Mouse (Mus musculus) liver, postnatal 0 days (tissue): ENCODE data around the gene Ajm1. TPM values are rescaled to one million over a fixed set of nuclear protein-coding genes. Genes with fewer than 3 reads are reported as not detected.

Experiments used
- ATAC-seq: fragments of 200-750 bp; cut with Nextera tagmentation; 2 replicates; pipeline ENCODE4 v1.8.0; 2017; ENCODE audit warnings: mild to moderate bottlenecking, moderate library complexity
- DNase-seq: peaks from one replicate; pipeline ENCODE4 v3.0.0-alpha.2; 2016
- H3K27ac ChIP-seq: fragments of 300-500 bp; sonication (generic); 2 replicates; pipeline ENCODE4 v1.5.1; 2014; ENCODE audit warnings: antibody characterized with exemption, moderate library complexity, mild to moderate bottlenecking, low read depth
- H3K27me3 ChIP-seq: fragments of 300-500 bp; sonication (generic); 2 replicates; pipeline ENCODE4 v1.6.1; 2014; ENCODE audit warnings: low read length, control low read depth, mixed read lengths; ENCODE audit not compliant: insufficient read depth
- H3K36me3 ChIP-seq: fragments of 300-500 bp; sonication (generic); replicated peaks from 2 replicates; pipeline ENCODE4 v1.6.1; 2014; ENCODE audit warnings: mild to moderate bottlenecking, control low read depth, low read length, moderate library complexity, mixed read lengths; ENCODE audit not compliant: insufficient read depth
- H3K4me1 ChIP-seq: fragments of 300-500 bp; sonication (generic); 2 replicates; pipeline ENCODE4 v1.6.1; 2014; ENCODE audit warnings: antibody characterized with exemption, mild to moderate bottlenecking, control low read depth; ENCODE audit not compliant: insufficient read depth
- H3K4me2 ChIP-seq: fragments of 300-500 bp; sonication (generic); 2 replicates; pipeline ENCODE4 v1.6.1; 2014; ENCODE audit warnings: low read depth, mild to moderate bottlenecking, low read length, moderate library complexity, mixed read lengths
- H3K4me3 ChIP-seq: fragments of 300-500 bp; sonication (generic); 2 replicates; pipeline ENCODE4 v1.5.1; 2014; ENCODE audit warnings: low read depth, low read length
- H3K9ac ChIP-seq: fragments of 300-500 bp; sonication (generic); replicated peaks from 2 replicates; pipeline ENCODE4 v1.6.1; 2014; ENCODE audit warnings: mild to moderate bottlenecking, moderate library complexity
- H3K9me3 ChIP-seq: fragments of 300-500 bp; sonication (generic); 2 replicates; pipeline ENCODE4 v1.6.1; 2016; ENCODE audit warnings: mild to moderate bottlenecking, control low read depth, low read length, mixed read lengths
- CTCF ChIP-seq: sonication (generic); IDR thresholded peaks from 2 replicates; pipeline ENCODE4 v1.5.1; 2016; ENCODE audit warnings: antibody characterized with exemption, low read depth
- EP300 ChIP-seq: IDR thresholded peaks from 2 replicates; pipeline ENCODE4 v1.6.1; 2016; ENCODE audit warnings: antibody characterized with exemption, low read depth, mild to moderate bottlenecking
- WGBS: fragments of 180-500 bp; shearing (Covaris S2); extraction: QIAGEN DNeasy Blood & Tissue Kit; methylation state at CpG from one replicate; pipeline ENCODE4 v1.1.7; 2014; ENCODE audit not compliant: insufficient replicate concordance; 5-methylcytosine and 5-hydroxymethylcytosine counted together
- polyA plus RNA-seq: library from polyadenylated mRNA; unstranded; fragments of >200 nt; fragmentation: Nextera tagmentation; extraction: Ambion mirVana; gene quantifications from 2 replicates; pipeline ENCODE4 v1.2.1, GENCODE M21; 2015

Ajm1 gene
- polyA plus RNA-seq, 1 experiment from 2014 or later, result not detected

DNA sequence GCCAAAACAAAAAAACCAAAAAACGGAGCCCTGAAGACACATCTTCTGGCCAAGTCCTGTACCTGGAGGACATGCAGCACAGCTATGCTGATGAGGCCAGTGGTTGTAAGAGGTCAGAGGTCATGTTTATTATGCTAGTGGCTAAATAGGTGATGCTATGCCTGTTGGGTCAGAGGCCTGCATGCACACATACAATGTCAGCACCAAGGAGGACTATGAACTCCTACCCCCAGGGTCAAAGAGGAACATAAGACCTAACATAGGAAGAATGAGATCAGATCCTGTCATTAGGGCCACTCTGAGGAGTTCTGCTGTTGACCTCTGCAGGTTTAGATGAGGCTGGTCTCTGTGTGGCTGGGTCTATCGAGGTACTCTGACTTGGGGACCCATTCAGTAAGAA is 18.5 kb upstream of the Ajm1 start:
- no peak overlapping the region for H3K4me3 ChIP-seq
- H3K9ac ChIP-seq, result no peak overlapping the region
- H3K36me3 ChIP-seq, result peaks cover 63% of the 10 kb centered on the region
- H3K4me1 ChIP-seq, result no peaks in the 10 kb centered on the region; the same call in none of the 2 replicates
- peak overlapping the region; percentile 49; the same call in 1 of the 2 replicates for H3K27ac ChIP-seq
- no peaks in the 10 kb centered on the region for H3K9me3 ChIP-seq
- DNase-seq, result no peak
- no peak overlapping the region for H3K4me2 ChIP-seq
- peak; percentile 95 for ATAC-seq
- H3K27me3 ChIP-seq, result no peaks in the 10 kb centered on the region
- TF ChIP-seq CTCF, result no peak
- peak; percentile 33; the same call in 1 of the 2 replicates for TF ChIP-seq EP300
- 69% methylated on average over 2 of the region's 2 CpGs for WGBS

DNA sequence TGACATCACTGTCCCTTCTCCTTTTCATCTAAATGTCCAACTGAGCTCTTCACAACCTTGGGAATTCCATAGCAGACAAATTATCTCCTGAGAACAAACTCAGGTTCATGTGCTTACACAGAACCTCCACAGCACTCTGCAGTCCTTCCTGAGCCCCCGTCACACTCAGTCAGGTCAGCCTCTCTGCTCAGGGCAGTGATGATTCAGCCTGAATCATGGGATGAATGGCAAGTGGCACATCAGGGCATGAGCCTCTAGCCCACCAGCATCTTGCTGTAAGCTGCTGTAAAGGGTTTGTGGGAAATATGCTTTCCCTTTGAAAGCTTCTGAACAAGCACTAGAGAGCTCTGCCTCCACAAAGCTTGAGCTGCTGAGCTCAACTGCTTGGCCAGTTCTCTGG is 17.2 kb upstream of the Ajm1 start:
- Histone ChIP-seq H3K9me3 (no peaks in the 10 kb centered on the region), H3K27me3 (no peaks in the 10 kb centered on the region), H3K9ac (no peak overlapping the region), H3K36me3 (peaks cover 70% of the 10 kb centered on the region), H3K4me2 (no peak overlapping the region), H3K4me1 (no peaks in the 10 kb centered on the region; the same call in none of the 2 replicates), H3K4me3 (no peak overlapping the region), H3K27ac (no peak overlapping the region)
- 85% methylated on average over 1 of the region's 1 CpGs for WGBS
- DNase-seq (no peak), ATAC-seq (no peak)
- TF ChIP-seq EP300, result no peak
- TF ChIP-seq CTCF, result no peak

DNA sequence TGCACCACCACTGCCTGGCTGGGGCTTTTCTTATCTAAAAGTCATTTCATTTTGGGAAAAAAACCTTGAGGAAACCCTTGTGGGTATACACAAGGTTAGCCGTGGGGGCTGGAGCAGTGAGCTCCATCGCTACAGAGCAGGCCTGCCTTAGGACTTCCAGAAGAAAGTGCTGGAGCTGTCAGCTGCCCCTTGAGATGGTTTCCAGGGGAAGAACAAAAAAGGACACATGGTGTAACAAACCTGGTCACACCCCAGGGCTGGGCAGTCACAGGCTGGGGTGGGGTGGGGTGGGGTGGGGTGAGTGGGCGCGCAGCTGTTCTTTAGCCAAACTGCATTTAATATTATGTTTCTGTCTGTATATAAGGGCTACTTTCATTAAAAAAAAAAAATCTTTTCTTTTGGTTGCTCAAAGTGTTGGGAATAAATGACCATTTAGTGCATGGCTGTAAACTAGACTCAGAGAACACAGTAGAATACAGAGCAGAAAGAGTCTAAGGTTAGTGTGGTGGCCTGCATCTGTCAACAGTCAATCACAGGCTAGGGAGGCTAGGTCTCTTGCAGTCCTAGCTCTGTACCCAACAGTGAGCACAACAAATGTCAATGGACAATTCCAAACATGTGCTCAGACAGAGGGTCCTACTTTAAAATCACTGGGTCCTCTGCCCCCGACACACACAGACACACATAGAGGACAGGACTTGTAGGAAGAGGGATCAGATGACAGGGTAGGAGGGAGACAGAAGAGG is 15.4 kb upstream of the Ajm1 start:
- ATAC-seq, result no peak
- H3K9ac ChIP-seq, result no peak overlapping the region
- H3K27ac ChIP-seq, result no peak overlapping the region
- WGBS, result 92% methylated on average over 5 of the region's 5 CpGs
- peaks cover 79% of the 10 kb centered on the region for H3K36me3 ChIP-seq
- no peak for TF ChIP-seq CTCF
- TF ChIP-seq EP300, result no peak
- H3K27me3 ChIP-seq, result no peaks in the 10 kb centered on the region
- H3K4me2 ChIP-seq, result no peak overlapping the region
- H3K4me3 ChIP-seq, result no peak overlapping the region
- no peak for DNase-seq
- H3K4me1 ChIP-seq, result no peaks in the 10 kb centered on the region; the same call in none of the 2 replicates
- no peaks in the 10 kb centered on the region for H3K9me3 ChIP-seq

DNA sequence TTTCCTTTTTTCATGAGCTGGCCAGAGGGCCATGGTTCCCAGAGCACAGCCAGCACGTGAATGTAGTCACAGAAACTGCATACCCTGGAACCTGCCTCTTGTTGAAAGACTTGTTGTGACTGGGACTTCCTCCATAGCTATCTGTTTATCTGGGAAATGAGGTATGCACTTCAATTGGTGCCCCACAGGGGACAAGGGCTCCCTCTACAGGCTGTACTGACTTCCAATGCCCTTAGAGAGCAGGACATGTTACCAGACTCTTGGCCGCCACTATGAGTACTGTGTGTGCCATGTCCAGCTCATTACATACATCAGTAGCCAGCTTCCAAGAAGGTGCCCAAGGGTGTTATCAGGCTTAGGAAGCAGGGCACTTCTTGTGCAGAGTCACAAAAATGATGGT is 10.3 kb upstream of the Ajm1 start:
- no peak for DNase-seq
- Histone ChIP-seq H3K4me2 (no peak overlapping the region), H3K4me3 (no peak overlapping the region), H3K9ac (no peak overlapping the region), H3K4me1 (no peaks in the 10 kb centered on the region), H3K9me3 (no peaks in the 10 kb centered on the region), H3K27me3 (no peaks in the 10 kb centered on the region), H3K27ac (no peak overlapping the region), H3K36me3 (peaks cover 54% of the 10 kb centered on the region)
- no peak for TF ChIP-seq EP300
- TF ChIP-seq CTCF, result peak; percentile 68
- ATAC-seq, result peak; percentile 45; the same call in 1 of the 2 replicates
- 72% methylated on average over 2 of the region's 2 CpGs for WGBS

DNA sequence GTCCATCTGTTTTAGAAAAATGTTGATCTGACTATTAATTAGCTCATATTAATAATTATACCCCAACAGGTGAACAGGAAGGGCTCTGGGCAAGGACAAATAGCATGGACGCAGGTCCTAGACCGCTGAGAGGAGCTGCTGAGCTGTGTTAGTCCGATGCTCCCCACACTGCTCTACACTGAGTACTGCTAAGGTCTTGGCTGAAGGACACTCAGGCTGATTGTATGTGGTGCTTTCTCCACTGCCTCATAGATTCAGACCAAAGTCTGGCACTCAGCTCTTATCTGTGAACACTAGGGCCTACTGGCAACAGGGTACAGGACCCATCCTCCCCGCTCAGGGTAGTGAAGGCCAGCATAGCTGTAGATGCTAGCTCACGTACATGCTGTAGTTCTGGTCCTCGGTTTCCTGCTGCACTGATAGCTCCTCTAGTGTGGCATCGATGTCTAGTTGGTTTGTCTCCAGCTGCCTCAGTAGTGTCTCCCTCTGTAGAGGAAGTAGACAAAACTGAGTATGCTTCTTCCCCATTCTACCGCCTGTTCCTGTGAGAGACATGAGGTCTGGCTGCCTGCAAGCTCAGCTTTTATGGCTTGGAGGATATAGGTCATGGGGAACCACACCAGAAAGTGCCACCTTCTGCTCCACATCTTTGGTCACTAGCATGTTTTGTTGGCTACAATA is 6.8 kb upstream of the Ajm1 start:
- H3K27ac ChIP-seq, result no peak overlapping the region
- ATAC-seq, result no peak

DNA sequence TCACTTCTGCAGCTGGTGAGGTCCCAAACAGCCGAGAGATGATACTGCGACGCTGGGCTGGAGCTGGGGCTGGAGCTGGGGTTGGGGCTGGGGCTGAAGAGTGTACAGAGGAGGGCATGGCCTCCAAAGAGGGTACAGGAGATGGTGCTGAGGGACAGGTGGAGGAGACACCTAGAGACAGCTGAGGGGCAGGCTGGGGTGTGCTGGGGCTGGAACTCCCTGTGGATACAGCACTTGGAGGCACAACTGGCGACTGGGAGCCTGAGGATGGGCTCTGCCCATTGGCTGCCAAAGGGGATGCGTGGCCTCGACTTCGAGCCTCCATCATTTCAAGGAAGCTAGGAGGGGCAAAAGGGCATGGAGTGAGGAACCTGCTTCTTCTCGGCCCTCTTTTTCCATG is 5.7 kb upstream of the Ajm1 start:
- H3K4me3 ChIP-seq, result no peak overlapping the region
- no peak for TF ChIP-seq EP300
- no peak for TF ChIP-seq CTCF
- no peak for DNase-seq

More for the DNA sequence above, 6.8 kb upstream of the Ajm1 start:
- no peak for TF ChIP-seq CTCF
- no peak for TF ChIP-seq EP300
- 73% methylated on average over 8 of the region's 8 CpGs for WGBS
- Histone ChIP-seq H3K4me1 (no peaks in the 10 kb centered on the region), H3K9me3 (no peaks in the 10 kb centered on the region), H3K9ac (no peak overlapping the region), H3K4me3 (no peak overlapping the region), H3K36me3 (peaks cover 52% of the 10 kb centered on the region), H3K27me3 (no peaks in the 10 kb centered on the region), H3K4me2 (no peak overlapping the region)
- no peak for DNase-seq

More for the DNA sequence above, 5.7 kb upstream of the Ajm1 start:
- no peak for ATAC-seq
- Histone ChIP-seq H3K4me2 (no peak overlapping the region), H3K9me3 (no peaks in the 10 kb centered on the region), H3K36me3 (peaks cover 46% of the 10 kb centered on the region), H3K4me1 (no peaks in the 10 kb centered on the region), H3K27me3 (no peaks in the 10 kb centered on the region), H3K27ac (no peak overlapping the region), H3K9ac (no peak overlapping the region)
- WGBS, result 81% methylated on average over 8 of the region's 8 CpGs
